Mouse (Mus musculus): ENCODE data around the gene Arid1b.

- TF ChIP-seq CTCF (IDR thresholded peaks at IDR 0.05; ENCODE audit: low read depth, low read length) (no peak), GATA1 (IDR thresholded peaks at IDR 0.05; ENCODE audit: borderline replicate concordance, low read length) (no peak), POLR2AphosphoS5 (IDR thresholded peaks at IDR 0.05; ENCODE audit: insufficient replicate concordance, low read depth, low read length) (no peak), TAL1 (conservative IDR thresholded peaks at IDR 0.05; ENCODE audit: low read depth, low read length) (no peak)
Measured at GRCm38 (mm10) chr17:5233991-5234390, 239.9 kb downstream of the Arid1b start.
